Mouse (Mus musculus): ENCODE results near the gene Ranbp2. TPM values are rescaled to one million over a fixed set of nuclear protein-coding genes. Genes with fewer than 3 reads are reported as not detected.

Gene Ranbp2
- polyA plus RNA-seq (2014; fragmentation: Nextera tagmentation; extraction: Ambion mirVana) = 32.0 and 34.3 TPM in 2 replicates

- peak within 1 kb of the TSS; percentile 98 for H3K4me3 ChIP-seq (ENCODE audit: low read depth, low read length)
- under 1% methylated on average over 81 of the region's 91 CpGs for WGBS
- H3K9me3 ChIP-seq (ENCODE audit: control insufficient read depth, low read length) = no peaks in the 10 kb centered on the region
- H3K36me3 ChIP-seq (ENCODE audit: control insufficient read depth, insufficient read depth, low read length) = no peaks in the 10 kb centered on the region
- H3K4me2 ChIP-seq (ENCODE audit: low read depth, severe bottlenecking) = peak within 1 kb of the TSS; percentile 51
- H3K27me3 ChIP-seq (ENCODE audit: control insufficient read depth, insufficient read depth, low read length) = no peaks in the 10 kb centered on the region
- DNase-seq (ENCODE audit: low spot score) = peak; percentile 96
- H3K9ac ChIP-seq (ENCODE audit: low read length) = peak within 1 kb of the TSS; percentile 94
- H3K4me1 ChIP-seq (ENCODE audit: control insufficient read depth, insufficient read depth, low read length) = no peaks in the 10 kb centered on the region
- ATAC-seq (ENCODE audit: insufficient number of reproducible peaks, low FRiP score, low TSS enrichment, low read depth) = peak; percentile 97
- peak within 1 kb of the TSS; percentile 91 for H3K27ac ChIP-seq (replicated peaks; ENCODE audit: low read depth, low read length)
Observed at GRCm38 (mm10) chr10:58446384-58447279, at the start of gene Ranbp2. Gene Ranbp2 (plus strand): TSS chr10:58446920.

- Histone ChIP-seq H3K4me1 (ENCODE audit: control insufficient read depth, insufficient read depth, low read length) (no peaks in the 10 kb centered on the region), H3K27ac (replicated peaks; ENCODE audit: low read depth, low read length) (no peak overlapping the region), H3K9ac (ENCODE audit: low read length) (no peak overlapping the region), H3K36me3 (ENCODE audit: control insufficient read depth, insufficient read depth, low read length) (peaks cover 3% of the 10 kb centered on the region; the same call in 1 of the 2 replicates), H3K4me2 (ENCODE audit: low read depth, severe bottlenecking) (no peak overlapping the region), H3K9me3 (ENCODE audit: control insufficient read depth, low read length) (no peaks in the 10 kb centered on the region), H3K4me3 (ENCODE audit: low read depth, low read length) (no peak overlapping the region), H3K27me3 (ENCODE audit: control insufficient read depth, insufficient read depth, low read length) (no peaks in the 10 kb centered on the region)
- WGBS = 90% methylated on average over 8 of the region's 8 CpGs
- DNase-seq (ENCODE audit: low spot score) (no peak), ATAC-seq (ENCODE audit: insufficient number of reproducible peaks, low FRiP score, low TSS enrichment, low read depth) (no peak)
Observed at GRCm38 (mm10) chr10:58398941-58399340, 47.8 kb upstream of the Ranbp2 start.

GRCm38 (mm10) chr10:58401838-58402237 lies 44.9 kb upstream of the Ranbp2 start:
- Histone ChIP-seq H3K27ac (replicated peaks; ENCODE audit: low read depth, low read length) (no peak overlapping the region), H3K4me2 (ENCODE audit: low read depth, severe bottlenecking) (no peak overlapping the region), H3K4me1 (ENCODE audit: control insufficient read depth, insufficient read depth, low read length) (no peaks in the 10 kb centered on the region), H3K9me3 (ENCODE audit: control insufficient read depth, low read length) (no peaks in the 10 kb centered on the region), H3K27me3 (ENCODE audit: control insufficient read depth, insufficient read depth, low read length) (no peaks in the 10 kb centered on the region), H3K9ac (ENCODE audit: low read length) (no peak overlapping the region), H3K4me3 (ENCODE audit: low read depth, low read length) (no peak overlapping the region), H3K36me3 (ENCODE audit: control insufficient read depth, insufficient read depth, low read length) (peaks cover 3% of the 10 kb centered on the region; the same call in 1 of the 2 replicates)
- DNase-seq (ENCODE audit: low spot score) = no peak
- WGBS = 92% methylated on average over 3 of the region's 3 CpGs
- ATAC-seq (ENCODE audit: insufficient number of reproducible peaks, low FRiP score, low TSS enrichment, low read depth) = no peak

- Histone ChIP-seq H3K27me3 (ENCODE audit: control insufficient read depth, insufficient read depth, low read length) (no peaks in the 10 kb centered on the region), H3K36me3 (ENCODE audit: control insufficient read depth, insufficient read depth, low read length) (no peaks in the 10 kb centered on the region; the same call in 1 of the 2 replicates), H3K27ac (replicated peaks; ENCODE audit: low read depth, low read length) (no peak overlapping the region), H3K9me3 (ENCODE audit: control insufficient read depth, low read length) (no peaks in the 10 kb centered on the region), H3K4me1 (ENCODE audit: control insufficient read depth, insufficient read depth, low read length) (no peaks in the 10 kb centered on the region), H3K9ac (ENCODE audit: low read length) (no peak overlapping the region), H3K4me3 (ENCODE audit: low read depth, low read length) (no peak overlapping the region), H3K4me2 (ENCODE audit: low read depth, severe bottlenecking) (no peak overlapping the region)
- ATAC-seq (ENCODE audit: insufficient number of reproducible peaks, low FRiP score, low TSS enrichment, low read depth) (no peak), DNase-seq (ENCODE audit: low spot score) (no peak)
- whole genome bisulfite sequencing = 87% methylated on average over 6 of the region's 6 CpGs
Observed at GRCm38 (mm10) chr10:58404639-58405038, 42.1 kb upstream of the Ranbp2 start.

GRCm38 (mm10) chr10:58405285-58405948 lies 41.3 kb upstream of the Ranbp2 start:
- Histone ChIP-seq H3K4me3 (ENCODE audit: low read depth, low read length) (no peak overlapping the region), H3K4me1 (ENCODE audit: control insufficient read depth, insufficient read depth, low read length) (no peaks in the 10 kb centered on the region), H3K9me3 (ENCODE audit: control insufficient read depth, low read length) (no peaks in the 10 kb centered on the region), H3K4me2 (ENCODE audit: low read depth, severe bottlenecking) (no peak overlapping the region), H3K9ac (ENCODE audit: low read length) (no peak overlapping the region), H3K36me3 (ENCODE audit: control insufficient read depth, insufficient read depth, low read length) (peaks cover 3% of the 10 kb centered on the region; the same call in 1 of the 2 replicates), H3K27ac (replicated peaks; ENCODE audit: low read depth, low read length) (0 out of 2 replicates have a peak overlapping the region, but pooled peaks have one; percentile 45), H3K27me3 (ENCODE audit: control insufficient read depth, insufficient read depth, low read length) (no peaks in the 10 kb centered on the region)
- DNase-seq (ENCODE audit: low spot score) (no peak), ATAC-seq (ENCODE audit: insufficient number of reproducible peaks, low FRiP score, low TSS enrichment, low read depth) (no peak)
- WGBS = 90% methylated on average over 4 of the region's 4 CpGs

GRCm38 (mm10) chr10:58405949-58406305 lies 40.8 kb upstream of the Ranbp2 start:
- Histone ChIP-seq H3K36me3 (ENCODE audit: control insufficient read depth, insufficient read depth, low read length) (peaks cover 3% of the 10 kb centered on the region; the same call in 1 of the 2 replicates), H3K9me3 (ENCODE audit: control insufficient read depth, low read length) (no peaks in the 10 kb centered on the region), H3K4me2 (ENCODE audit: low read depth, severe bottlenecking) (no peak overlapping the region), H3K9ac (ENCODE audit: low read length) (no peak overlapping the region), H3K4me3 (ENCODE audit: low read depth, low read length) (no peak overlapping the region), H3K4me1 (ENCODE audit: control insufficient read depth, insufficient read depth, low read length) (no peaks in the 10 kb centered on the region), H3K27ac (replicated peaks; ENCODE audit: low read depth, low read length) (0 out of 2 replicates have a peak overlapping the region, but pooled peaks have one; percentile 45), H3K27me3 (ENCODE audit: control insufficient read depth, insufficient read depth, low read length) (no peaks in the 10 kb centered on the region)
- ATAC-seq (ENCODE audit: insufficient number of reproducible peaks, low FRiP score, low TSS enrichment, low read depth) = no peak
- no peak for DNase-seq (ENCODE audit: low spot score)
- WGBS = 87% methylated on average over 2 of the region's 2 CpGs

- peaks cover 7% of the 10 kb centered on the region; the same call in 1 of the 2 replicates for H3K36me3 ChIP-seq (ENCODE audit: control insufficient read depth, insufficient read depth, low read length)
- WGBS = 84% methylated on average over 4 of the region's 4 CpGs
Observed at GRCm38 (mm10) chr10:58412331-58412730, 34.4 kb upstream of the Ranbp2 start.

GRCm38 (mm10) chr10:58412852-58413251 lies 33.9 kb upstream of the Ranbp2 start:
- DNase-seq (ENCODE audit: low spot score) = no peak
- Histone ChIP-seq H3K27ac (replicated peaks; ENCODE audit: low read depth, low read length) (no peak overlapping the region), H3K4me2 (ENCODE audit: low read depth, severe bottlenecking) (no peak overlapping the region), H3K36me3 (ENCODE audit: control insufficient read depth, insufficient read depth, low read length) (peaks cover 7% of the 10 kb centered on the region; the same call in 1 of the 2 replicates), H3K4me1 (ENCODE audit: control insufficient read depth, insufficient read depth, low read length) (no peaks in the 10 kb centered on the region), H3K9ac (ENCODE audit: low read length) (no peak overlapping the region), H3K9me3 (ENCODE audit: control insufficient read depth, low read length) (no peaks in the 10 kb centered on the region), H3K4me3 (ENCODE audit: low read depth, low read length) (no peak overlapping the region), H3K27me3 (ENCODE audit: control insufficient read depth, insufficient read depth, low read length) (no peaks in the 10 kb centered on the region)
- ATAC-seq (ENCODE audit: insufficient number of reproducible peaks, low FRiP score, low TSS enrichment, low read depth) = no peak

More at GRCm38 (mm10) chr10:58412331-58412730, 34.4 kb upstream of the Ranbp2 start:
- no peaks in the 10 kb centered on the region for H3K4me1 ChIP-seq (ENCODE audit: control insufficient read depth, insufficient read depth, low read length)
- no peak overlapping the region for H3K4me3 ChIP-seq (ENCODE audit: low read depth, low read length)
- no peaks in the 10 kb centered on the region for H3K9me3 ChIP-seq (ENCODE audit: control insufficient read depth, low read length)
- no peak overlapping the region for H3K9ac ChIP-seq (ENCODE audit: low read length)
- H3K27me3 ChIP-seq (ENCODE audit: control insufficient read depth, insufficient read depth, low read length) = no peaks in the 10 kb centered on the region
- ATAC-seq (ENCODE audit: insufficient number of reproducible peaks, low FRiP score, low TSS enrichment, low read depth) (no peak), DNase-seq (ENCODE audit: low spot score) (no peak)
- H3K4me2 ChIP-seq (ENCODE audit: low read depth, severe bottlenecking) = no peak overlapping the region
- H3K27ac ChIP-seq (replicated peaks; ENCODE audit: low read depth, low read length) = no peak overlapping the region

Measured in limb, embryonic 11.5 days (tissue).